Mouse (Mus musculus) left cerebral cortex, postnatal 36 days (tissue): ENCODE results near the gene Brca1. TPM values are rescaled to one million over a fixed set of nuclear protein-coding genes. Genes with fewer than 3 reads are reported as not detected.
A peak's percentile ranks its signal among the peaks of the same experiment; 100 is the strongest.
"Not testable (repeated sequence)": the region's sequence is repeated elsewhere in the genome, so short reads cannot be mapped to it uniquely, and the experiment has no call there.

Experiments used
- DNase-seq, 2 experiments: peaks; one replicate each; pipeline ENCODE4 v3.0.0; 2021 to 2022; ENCODE audit warnings: low spot score in 2 of 2, mixed read lengths in 1 of 2
- intact Hi-C: fragments of 180-260 bp; cut with DNase I; formaldehyde crosslinking; loops from one replicate; pipeline ENCODE4 v1.15.1; 2025
- total RNA-seq, 2 experiments: library from RNA; stranded (reverse); gene quantifications; 2 replicates each; pipeline ENCODE4 v1.2.3; 2021

Gene Brca1
- total RNA-seq, result 1 to 10 TPM in 1 of 2 experiments, under 1 TPM in 1; 0.96 to 1.0 TPM

DNA sequence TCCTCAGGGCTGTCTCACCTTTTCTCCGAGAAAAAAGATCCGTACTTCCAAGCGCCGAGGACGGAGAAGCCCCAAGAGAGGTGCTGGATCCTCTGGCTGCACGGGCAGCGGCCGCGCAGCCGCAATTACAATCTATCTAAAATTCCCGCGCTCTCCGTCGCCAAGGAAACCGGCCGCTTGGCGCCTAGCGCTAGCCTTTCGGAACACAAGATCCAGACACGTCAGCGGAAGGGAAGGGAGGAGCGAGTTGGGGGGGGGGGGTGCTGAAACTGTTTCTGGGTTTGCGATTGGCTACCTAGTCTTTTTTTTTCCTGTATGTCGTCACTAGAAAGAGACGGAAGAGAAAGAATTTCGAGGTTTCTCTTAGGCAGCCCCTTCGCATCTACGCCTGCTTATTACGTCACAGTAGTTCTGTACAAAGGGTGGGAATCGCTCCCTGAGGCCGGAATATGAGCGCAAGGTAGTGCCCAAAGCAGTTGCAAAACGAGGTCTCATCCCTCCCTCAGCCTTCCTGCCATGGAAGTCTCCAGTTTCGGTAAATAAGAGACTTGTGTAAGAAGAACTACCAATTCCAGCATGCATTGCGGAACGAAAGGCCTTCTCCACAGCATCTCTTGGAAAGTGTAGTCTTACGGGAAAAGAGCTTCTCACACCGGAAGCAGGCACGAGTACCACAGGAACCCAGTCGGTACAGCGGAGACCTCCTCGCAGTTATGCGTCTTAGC, at the start of gene Brca1, which contains the start of gene Nbr1:
Gene Brca1 (minus strand): TSS at position 205 of the 725 bp plus-strand sequence.
Gene Nbr1 (plus strand): TSS at position 399 of the 725 bp plus-strand sequence.
- DNase-seq, result peak; percentile 94 to 96
- intact Hi-C loops, result loop anchor here (2.0 kb wide), 1 partner anchor 85 kb away; the partner anchor contains the start of gene Vat1

DNA sequence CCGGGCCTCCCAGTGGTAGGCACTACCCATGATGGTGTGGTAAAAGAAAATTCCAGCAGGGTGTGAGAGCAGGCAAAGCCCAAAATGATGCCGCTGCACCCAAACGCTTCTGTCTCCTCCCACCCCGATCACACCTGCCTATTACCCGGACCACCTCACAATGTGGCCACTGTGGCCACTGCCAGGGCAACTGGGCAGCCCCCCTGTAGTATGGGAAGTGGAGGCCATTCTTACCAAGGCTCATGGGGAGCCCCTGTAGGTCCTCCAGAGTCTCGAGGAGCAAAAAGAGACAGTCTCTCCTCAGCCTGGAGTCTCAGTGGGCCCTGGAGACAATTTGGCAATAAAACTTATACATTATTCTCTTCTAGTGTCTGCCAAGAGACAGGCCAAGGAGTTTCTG, 47.4 kb upstream of the Brca1 start, which contains the start of gene Gm11634:
Gene Gm11634 (minus strand): TSS at position 101 of the 400 bp plus-strand sequence.
- intact Hi-C loops, result no loop called here
- no peak for DNase-seq

DNA sequence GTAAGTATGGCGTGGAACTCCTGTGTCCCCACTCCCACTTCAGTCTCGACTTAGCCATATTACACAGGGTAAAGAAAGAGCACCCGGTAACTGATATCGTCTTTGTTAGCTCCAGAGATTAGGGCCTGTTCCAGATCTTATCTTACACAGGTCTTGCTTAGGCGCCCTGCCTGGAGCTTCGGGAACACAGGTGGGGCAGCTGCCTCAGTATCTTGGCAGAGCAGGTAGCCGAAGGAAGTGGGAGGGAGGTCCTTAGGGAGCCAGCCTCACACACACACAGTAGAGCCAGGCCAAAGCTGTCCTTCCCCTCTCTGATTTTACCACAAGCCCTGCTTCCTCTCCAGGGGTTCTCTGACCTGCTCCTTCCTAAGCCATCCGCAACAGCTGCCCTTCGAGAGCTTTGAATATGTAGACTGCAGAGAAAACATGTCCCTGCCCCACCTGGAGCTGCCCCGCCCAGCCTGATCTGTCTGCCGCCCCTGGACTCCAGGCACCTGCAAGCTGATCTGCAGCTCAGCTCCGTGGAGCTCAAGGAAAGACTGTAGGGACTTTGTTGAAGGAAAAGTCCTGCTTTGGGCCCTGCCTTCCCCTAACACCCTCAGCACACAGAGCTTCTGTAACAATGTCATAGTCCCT, 38.4 kb upstream of the Brca1 start:
- no peak for DNase-seq
- intact Hi-C loops, result no loop called here

DNA sequence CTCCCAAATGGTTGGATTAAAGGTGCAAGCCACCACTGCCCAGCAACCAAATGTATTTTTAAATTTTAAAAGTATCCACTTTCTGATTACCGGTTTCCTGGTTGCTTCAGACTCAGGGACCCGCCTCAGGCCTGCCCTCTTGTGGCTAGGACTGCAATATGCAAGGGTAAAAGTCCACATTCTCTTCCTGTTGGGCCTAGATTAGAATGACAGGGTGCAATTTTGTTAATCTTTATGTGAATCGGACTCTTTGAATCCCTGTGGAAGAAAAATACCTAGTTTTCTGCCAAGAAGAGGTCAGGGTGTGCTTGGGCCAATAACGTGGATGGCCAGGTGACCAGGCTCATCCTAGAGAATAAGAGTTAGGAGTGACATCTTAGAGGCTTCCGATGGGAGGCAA, 37.7 kb upstream of the Brca1 start:
- intact Hi-C loops, result no loop called here
- DNase-seq, result peak; percentile 21 to 23

DNA sequence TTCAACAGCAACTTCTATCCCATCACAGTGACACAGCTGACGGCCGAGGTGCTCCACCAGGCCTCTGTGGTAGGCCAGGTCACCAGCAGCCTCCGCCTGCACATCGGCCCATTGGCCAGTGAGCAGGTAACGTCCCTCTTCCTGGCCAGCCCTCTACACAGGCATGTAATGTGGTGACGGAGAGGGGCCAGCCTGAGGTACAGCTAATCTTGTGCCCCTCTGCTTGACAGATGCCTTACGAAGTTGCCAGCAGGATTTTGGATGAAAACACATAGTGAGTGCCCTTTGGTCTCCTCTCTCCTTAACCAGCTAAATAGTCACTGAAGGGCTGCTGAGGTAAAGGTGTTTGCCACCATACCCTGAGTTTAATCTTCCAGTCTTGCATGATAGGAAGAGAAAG, 37.1 kb upstream of the Brca1 start:
- intact Hi-C loops, result no loop called here
- DNase-seq, result no peak

DNA sequence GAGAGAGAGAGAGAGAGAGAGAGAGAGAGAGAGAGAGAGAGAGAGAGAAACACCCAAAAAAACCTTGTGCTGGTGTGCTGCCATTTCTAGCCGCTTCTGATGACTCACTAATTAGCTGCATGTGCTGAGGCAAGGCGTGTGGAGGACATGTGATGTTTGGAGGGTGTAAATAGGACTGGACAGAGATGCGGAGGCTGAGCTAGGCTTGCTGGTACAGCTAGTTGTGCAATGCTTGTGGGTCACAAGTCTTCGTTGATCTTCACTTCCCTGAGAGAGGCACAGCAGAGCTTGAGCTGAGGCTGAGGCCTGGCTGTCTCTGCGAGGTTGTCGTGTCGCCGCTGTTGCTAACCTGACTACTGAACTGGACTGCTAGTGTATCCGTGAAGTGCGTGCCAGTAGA, 35.9 kb upstream of the Brca1 start:
- intact Hi-C loops, result no loop called here
- DNase-seq, result peak; percentile 58 to 60

DNA sequence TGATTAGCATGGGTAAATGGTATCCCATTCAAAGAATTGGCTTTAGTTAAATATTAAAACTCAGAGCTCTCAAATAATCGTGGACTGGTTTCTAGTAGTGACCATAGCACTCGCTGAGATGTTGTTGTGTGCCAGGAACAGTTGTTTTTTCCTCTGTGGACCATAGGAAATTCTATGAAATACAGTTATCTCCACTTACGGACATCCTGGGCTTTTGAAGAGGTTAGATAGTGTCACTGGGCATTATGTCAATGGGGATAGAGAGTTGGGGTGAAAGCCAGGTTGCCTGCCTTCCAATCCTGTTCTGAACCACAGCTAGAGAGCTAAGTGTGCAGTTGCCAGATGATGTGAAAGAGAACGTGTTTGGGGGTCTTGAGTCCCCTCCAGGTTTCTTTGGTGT, 34.0 kb upstream of the Brca1 start:
- DNase-seq, result no peak
- intact Hi-C loops, result no loop called here

DNA sequence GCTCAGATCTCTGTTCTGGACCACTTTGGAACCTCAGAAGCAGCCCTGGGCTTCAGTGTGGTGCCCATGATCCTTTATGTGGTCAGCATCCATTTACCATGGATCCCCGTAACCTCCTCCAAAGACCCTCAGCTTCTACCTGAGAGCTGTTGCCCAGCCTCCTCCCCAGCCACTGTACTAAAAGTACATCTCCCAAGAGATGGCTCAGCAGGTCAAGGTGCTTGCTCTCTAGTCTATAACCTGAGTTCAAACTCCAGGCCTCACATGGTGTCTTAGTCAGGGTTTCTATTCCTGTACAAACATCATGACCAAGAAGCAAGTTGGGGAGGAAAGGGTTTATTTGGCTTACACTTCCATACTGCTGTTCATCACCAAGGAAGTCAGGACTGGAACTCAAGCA, 33.3 kb upstream of the Brca1 start:
- DNase-seq, intact Hi-C loops: not testable (repeated sequence)

DNA sequence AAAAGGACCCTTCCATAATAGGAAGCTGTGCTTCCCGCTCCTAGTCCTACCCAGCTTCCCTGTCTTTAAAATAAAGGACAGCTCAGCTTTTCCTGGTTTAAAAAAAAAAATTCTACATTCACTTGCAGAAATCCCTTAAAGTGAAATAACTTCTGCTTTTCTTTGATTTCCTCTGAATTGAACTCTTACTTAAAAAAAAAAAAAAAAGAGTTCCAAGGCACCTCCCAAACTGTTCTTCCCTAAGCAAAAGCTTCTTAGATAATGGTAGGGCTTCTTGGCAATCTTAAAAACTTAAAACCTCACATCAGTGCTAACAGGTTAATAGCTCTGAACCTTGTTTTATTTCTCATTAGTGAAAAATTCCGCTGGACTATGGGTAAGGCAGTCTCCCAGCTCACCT, 31.4 kb upstream of the Brca1 start:
- intact Hi-C loops, result no loop called here
- no peak for DNase-seq

DNA sequence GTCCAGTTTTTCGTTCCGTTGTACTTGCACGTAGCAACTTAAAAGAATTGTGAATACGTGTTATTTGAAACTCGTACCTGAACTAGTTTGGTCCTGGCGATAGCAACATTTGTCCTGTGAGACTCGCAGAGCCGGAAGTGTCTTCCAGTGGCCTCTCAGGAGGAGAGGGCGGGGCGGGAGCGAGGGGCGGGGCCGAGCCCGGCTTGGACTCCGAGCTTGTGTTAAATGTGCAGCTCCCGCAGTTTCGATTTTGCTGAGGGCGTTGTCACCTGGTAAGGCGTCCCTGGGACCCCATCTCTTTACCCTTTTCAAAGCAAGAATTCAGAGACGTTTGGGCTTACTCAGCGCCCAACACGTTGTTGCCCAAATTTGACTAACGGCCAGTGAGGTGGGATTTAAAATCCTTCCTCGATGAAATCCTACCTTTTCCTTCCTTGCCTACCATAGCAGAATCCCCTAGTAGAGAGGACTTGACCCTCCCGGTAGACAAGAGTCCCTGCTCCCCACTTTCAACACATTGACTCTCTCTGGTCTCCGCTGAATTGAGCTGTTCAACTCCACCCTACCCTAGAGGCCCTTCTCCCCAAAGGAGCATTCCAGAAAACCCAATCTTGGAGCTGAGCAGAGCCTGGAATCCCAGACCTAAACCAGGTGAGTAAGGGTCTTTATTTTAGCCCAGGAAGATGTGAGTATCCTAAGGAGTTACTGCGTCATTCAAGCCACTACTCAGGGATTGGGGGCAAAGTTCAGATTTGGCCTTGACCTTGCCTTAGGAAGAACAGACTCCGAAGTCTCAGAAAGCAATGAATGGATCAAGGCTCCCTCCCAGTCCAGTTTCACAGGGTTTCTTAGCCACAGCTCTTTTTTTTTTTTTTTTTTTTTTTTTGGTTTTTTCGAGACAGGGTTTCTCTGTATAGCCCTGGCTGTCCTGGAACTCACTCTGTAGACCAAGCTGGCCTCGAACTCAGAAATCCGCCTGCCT, 30.6 kb upstream of the Brca1 start, which contains the start of gene Tmem106a:
Gene Tmem106a (plus strand): TSS at position 189 of the 982 bp plus-strand sequence.
- no peak for DNase-seq
- intact Hi-C loops, result no loop called here

DNA sequence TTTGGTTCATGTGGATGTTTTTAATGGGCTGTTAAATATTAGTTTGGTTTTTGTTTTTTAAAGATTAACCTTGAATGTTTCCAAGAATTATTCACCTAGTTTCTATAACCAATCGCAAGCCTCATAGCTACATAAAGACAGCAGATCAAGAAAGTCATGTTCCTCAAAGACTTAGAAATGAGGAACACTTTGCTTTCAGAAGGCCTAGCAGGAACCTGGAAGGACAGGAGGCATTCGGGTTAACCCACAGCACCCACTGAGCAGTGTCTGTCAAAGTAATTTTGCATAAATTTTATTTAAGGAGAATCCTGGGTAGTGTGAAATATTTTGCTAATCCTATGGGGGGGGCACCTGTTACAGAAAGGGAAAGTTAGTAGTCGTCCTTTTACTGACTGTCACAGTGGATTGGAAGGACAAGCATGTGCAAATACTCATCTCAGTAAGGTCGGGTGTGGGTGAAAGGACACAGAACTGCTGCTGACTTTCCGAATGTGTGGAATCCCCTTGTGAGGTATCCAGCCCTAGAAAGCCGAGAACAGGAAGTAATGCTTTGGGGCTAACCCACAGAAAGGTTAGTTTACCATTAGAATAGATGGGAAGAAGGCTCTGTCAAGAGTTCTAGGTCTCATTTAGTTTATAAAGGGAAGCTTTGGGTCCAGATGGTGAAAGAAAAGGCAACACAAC, 29.5 kb upstream of the Brca1 start:
- intact Hi-C loops, result no loop called here
- no peak for DNase-seq

DNA sequence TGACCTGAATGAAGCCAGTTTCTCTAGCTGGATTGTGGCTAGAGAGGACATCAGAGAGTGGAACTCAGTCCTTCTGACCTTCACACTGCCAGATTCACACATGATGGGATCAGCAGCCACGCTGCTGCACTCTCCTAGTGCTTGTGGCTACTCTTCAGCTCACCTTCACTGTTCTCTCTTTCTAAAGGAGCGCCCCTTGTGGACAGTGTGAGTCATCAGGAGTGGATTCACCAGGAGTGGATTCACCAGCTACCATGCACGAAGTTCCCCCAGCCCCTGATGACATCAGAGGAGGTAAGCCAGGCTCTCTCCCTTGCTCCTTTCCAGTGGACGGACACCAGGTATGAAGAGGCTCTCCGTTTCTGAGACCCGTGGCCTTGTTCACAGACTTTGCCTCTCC, 24.4 kb upstream of the Brca1 start:
- intact Hi-C loops, result loop anchor here (10.0 kb wide), 1 partner anchor 179 kb away; no protein-coding TSS in a partner anchor

DNA sequence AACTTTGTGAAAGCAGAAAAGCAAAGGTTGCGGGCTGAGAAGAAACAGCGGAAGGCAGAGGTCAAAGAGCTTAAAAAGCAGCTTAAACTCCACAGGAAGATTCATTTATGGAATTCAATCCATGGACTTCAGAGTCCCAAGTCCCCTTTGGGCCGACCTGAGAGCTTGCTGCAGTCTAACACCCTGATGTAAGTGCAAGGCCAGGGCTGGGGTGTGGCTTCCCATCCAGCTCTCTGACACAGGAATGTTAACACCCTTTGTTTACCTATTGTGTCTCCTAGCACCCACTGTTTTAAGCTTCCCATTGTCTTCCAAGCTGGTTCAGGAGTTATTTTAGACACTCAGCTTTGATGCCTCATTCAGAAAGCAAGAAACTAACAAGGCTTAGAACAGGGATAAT, 16.7 kb upstream of the Brca1 start:
- DNase-seq, result no peak
- intact Hi-C loops, result no loop called here

More for the DNA sequence above, 24.4 kb upstream of the Brca1 start:
- no peak for DNase-seq

DNA sequence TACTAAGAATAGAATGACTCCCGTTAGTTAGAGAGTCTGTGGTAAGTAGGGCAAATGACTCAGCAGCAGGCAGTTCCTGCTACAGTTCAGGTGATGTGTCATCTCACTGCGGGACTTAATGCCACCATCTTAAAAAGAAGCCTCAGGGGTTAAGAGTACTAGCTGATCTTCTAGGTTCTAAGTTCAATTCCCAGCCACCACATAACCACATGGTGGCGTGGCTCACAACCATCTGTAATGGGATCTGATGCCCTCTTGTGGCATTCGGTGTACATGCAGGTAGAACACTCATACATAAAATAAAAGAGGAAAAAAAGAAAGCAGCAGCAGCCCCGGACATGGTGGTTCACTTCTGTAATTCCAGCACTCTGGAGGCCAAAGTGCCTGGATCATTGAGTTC, 10.6 kb upstream of the Brca1 start:
- intact Hi-C loops, result no loop called here
- peak; percentile 16 to 22 for DNase-seq

DNA sequence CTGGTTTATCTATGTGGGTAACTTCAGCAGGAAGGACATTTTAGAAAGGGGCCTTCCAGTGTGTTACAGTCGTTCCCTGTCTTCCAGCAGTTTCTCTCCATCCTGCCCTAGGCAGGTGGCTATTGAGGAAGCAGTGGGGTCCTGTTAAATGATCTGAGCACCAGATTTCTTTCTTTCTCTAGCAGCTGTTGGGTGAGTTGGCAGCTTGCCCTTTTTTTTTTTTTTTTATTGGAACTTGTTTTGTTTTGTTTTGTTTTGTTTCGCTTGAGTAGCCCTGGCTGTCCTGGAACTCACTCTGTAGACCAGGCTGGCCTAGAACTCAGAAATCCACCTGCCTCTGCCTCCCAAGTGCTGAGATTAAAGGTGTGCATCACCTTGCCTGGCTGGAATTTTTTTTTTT, 5.2 kb upstream of the Brca1 start:
- intact Hi-C loops, result no loop called here
- no peak for DNase-seq

DNA sequence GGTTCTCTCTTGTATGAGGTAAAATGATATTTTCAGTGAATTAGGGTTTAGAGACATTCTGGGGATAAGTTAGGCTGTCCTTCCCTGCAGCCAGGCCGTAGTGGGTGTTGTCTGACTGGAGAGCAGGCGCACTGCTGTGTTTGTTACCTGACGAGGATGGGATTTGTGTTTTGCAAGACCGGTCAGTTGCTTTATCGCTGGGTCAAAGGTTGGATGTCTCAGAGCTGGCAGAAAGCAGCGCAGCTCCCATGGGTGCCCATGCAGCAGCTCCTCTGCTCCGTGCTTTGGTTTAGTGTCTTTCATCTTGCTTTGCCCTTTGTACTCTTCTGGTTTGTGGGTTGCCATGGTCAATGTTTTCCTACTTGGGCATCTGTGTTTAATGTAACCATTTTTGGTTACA, 4.8 kb upstream of the Brca1 start:
- intact Hi-C loops, result no loop called here

DNA sequence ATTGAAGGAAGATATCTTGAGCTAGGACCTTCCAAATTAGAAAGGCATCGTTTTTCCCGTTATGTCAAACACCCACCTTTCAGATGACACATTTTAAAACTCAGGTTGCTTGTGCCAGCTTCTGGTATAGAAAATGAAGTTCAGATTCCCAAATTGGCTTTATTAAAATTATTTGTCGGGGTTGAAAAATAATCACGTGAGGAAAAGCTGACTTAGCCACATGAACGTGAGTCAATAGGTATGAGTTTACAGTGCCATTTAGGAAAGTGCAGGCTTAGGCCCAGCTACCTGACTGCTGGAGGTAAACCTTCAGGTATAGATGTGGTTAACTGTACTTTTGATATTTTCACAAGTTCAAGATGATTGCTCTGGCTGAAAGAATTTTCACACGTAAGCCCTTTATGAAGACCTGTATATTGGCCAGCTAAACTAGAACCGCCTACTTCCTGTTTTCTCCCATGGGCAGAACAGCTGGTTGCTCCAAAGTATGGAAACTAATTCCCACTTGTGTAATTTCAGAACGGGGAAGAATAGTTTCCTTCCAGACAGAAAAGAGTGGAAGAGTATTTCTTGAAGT, 1.7 kb upstream of the Brca1 start:
- intact Hi-C loops, result loop anchor here (2.0 kb wide), 1 partner anchor 87 kb away; the partner anchor contains the start of gene Vat1
- no peak for DNase-seq

More for the DNA sequence above, 4.8 kb upstream of the Brca1 start:
- DNase-seq, result no peak

DNA sequence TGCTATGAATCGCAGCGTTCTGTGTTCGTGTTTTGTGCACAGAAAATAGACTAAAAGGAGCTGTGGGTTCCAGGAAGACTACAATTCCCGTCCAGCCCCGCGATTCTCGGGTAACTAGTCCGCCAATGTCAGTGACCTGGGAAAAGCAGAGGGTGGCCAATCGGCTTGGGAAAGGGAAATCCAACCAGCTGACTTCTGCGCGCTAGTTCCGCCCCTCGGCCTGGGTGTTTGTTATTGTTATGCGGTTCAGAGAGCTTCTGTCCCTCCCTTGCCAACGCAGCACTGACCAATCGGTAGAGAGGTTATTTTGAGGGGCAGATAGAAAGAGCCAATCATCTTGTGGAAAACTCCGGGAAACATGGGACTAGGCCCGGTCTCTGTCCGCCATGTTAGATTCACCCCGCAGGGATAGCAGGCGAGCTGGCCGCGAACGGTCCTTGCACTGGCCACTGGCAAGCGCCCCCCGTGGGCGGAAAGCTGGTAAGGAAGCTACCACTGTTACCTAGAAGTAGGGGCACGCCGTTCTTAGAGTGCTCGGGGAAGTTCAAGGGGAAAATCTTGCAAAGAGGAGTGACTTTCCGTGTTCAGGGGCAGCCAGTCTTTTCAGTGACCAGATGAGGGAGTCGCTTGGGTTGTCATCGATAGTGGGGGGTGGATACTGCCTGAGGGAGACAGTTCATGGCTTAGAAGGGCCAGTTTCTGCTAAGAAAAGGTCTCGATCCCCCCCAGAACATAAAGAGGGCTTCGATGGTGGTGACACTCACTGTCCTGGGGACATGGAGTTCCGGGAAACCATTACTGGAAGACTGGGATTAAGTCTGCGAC, 933 bp upstream of the Brca1 start:
- peak; percentile 96 to 98 for DNase-seq
- intact Hi-C loops, result loop anchor here (2.0 kb wide), 1 partner anchor 86 kb away; the partner anchor contains the start of gene Vat1
